Mouse (Mus musculus) thymus, adult 2 months (tissue): ENCODE results near the gene Agap3.

Source experiments
- CTCF ChIP-seq: fragments of 200-500 bp; IDR thresholded peaks from 2 replicates; pipeline ENCODE4 v1.5.1; 2012; ENCODE audit warnings: mild to moderate bottlenecking, control low read depth, low read length, moderate library complexity, borderline replicate concordance; ENCODE audit not compliant: control insufficient read depth, poor library complexity, insufficient read depth; ENCODE audit errors: extremely low read depth
- POLR2A ChIP-seq: fragments of 200-500 bp; IDR thresholded peaks from 2 replicates; pipeline ENCODE4 v1.6.1; 2012; ENCODE audit warnings: mild to moderate bottlenecking, low read length, control low read depth, moderate library complexity; ENCODE audit not compliant: control insufficient read depth, poor library complexity, insufficient read depth; ENCODE audit errors: extremely low read depth

DNA sequence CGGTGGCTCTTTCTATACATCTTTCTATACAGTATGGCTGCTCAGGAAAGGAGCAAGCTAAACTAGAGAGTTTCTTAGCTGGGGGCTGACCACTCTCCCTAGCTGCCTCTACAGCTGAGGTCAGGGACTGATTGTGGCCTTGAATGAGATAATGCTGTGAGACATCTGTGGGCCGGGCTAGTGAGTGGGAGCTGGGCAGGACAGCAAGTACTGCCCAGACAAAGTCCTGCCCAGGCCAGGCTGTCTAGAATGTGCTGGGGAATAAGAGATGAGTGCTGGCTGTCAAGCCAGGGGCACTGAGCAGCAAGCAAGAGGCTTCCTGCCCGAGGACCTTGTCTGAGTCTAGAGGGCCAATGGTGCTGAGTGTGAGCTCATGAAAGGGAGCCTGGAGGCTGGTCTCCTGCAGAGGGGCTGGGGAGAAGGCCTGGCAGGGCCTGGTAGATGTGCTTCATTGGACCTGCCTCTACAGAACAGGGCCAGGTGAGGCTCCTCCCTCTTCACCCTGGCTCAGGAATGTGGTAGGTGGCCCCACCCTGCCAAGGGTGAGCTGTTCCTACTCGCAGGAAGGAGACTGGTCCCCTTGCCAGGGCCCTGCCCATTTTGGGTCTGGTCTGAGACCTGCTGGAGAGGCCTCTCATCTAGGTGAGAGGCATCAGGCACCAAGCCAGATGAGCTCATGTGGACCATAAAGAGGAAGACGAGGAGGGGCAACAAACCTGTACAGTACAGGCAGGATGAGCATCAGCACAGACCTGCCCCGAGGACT lies 23.7 kb downstream of the Agap3 start:
- TF ChIP-seq CTCF (no peak), POLR2A (no peak)
